Mouse (Mus musculus): ENCODE results near the gene Suz12.

GRCm38 (mm10) chr11:79993356-79994270 is 707 bp downstream of the Suz12 start:
- TF ChIP-seq GATA1 (IDR thresholded peaks at IDR 0.05; ENCODE audit: borderline replicate concordance, low read length), result no peak
- TF ChIP-seq FLI1 (IDR thresholded peaks at IDR 0.05; ENCODE audit: low read length), result no peak

Measured in megakaryocyte, embryonic 14.5 days (primary cell).